In genomic region chr15:82186131-82186530, GRCm38 (mm10) we compare ENCODE assay signal across 14 mouse cellular contexts. TPM values are rescaled to one million over a fixed set of nuclear protein-coding genes. Genes with fewer than 3 reads are reported as not detected.
DNase-seq lines count a peak whose midpoint lies in the region; ATAC-seq and TF ChIP-seq lines count a peak whose summit lies in the region.
"Had no signal": no experiment of that assay in that cellular context is flagged by ENCODE, and none has a peak within 500 bp of the region (broad histone marks: within the 10 kb centered on the region; RNA-seq: fewer than 3 reads in every experiment).

No protein-coding gene starts in this region.

- no peak overlapping the region for H3K4me3 ChIP-seq in kidney, adult 2 months (ENCODE audit: insufficient read depth, low read depth, low read length)
- H3K4me3 ChIP-seq in heart, embryonic 13.5 days, result no peak overlapping the region
- no peak overlapping the region for H3K4me3 ChIP-seq in liver, embryonic 13.5 days (replicated peaks)
- H3K4me3 ChIP-seq: embryonic facial prominence, embryonic 13.5 days had no signal

- WGBS in kidney, adult 2 months, result 70% methylated on average over 14 of the region's 14 CpGs
- 14% methylated on average over 14 of the region's 14 CpGs for WGBS in heart, embryonic 13.5 days
- WGBS in liver, embryonic 13.5 days (ENCODE audit: insufficient replicate concordance), result 19% methylated on average over 14 of the region's 14 CpGs

- 0 out of 2 replicates have a peak, but pooled peaks cover 1% of the 10 kb centered on the region for H3K36me3 ChIP-seq in kidney, adult 2 months (ENCODE audit: control insufficient read depth, insufficient read depth, low read length)
- H3K36me3 ChIP-seq in heart, embryonic 13.5 days, result peaks cover 87% of the 10 kb centered on the region
- H3K36me3 ChIP-seq in liver, embryonic 13.5 days, result peaks cover 90% of the 10 kb centered on the region

- peak; percentile 62 for DNase-seq in kidney, adult 2 months
- no peak for DNase-seq in kidney, adult 8-10 months
- peak; percentile 51 for DNase-seq in MN1 (ENCODE audit: low spot score)
- DNase-seq in liver, embryonic 13.5 days, result peak; percentile 75
- no peak for DNase-seq in urinary bladder, adult 18-20 months (ENCODE audit: low spot score in 2 of 2)
- no peak for DNase-seq in adrenal gland, postnatal 36 days
- no peak for DNase-seq in adrenal gland, postnatal 10 days
- DNase-seq: cerebellum, adult 18-20 months; lung, adult 2 months; retina, postnatal 1 day had no signal

- no peak overlapping the region for H3K27ac ChIP-seq in kidney, adult 2 months (ENCODE audit: insufficient read depth, low read depth, low read length)
- peak overlapping the region; percentile 77 for H3K27ac ChIP-seq in heart, embryonic 13.5 days (replicated peaks)
- peak overlapping the region; percentile 98 for H3K27ac ChIP-seq in liver, embryonic 13.5 days
- H3K27ac ChIP-seq: embryonic facial prominence, embryonic 13.5 days had no signal

- peak overlapping the region; percentile 37; the same call in 1 of the 2 replicates for H3K9ac ChIP-seq in heart, embryonic 13.5 days
- peak overlapping the region; percentile 72 for H3K9ac ChIP-seq in liver, embryonic 13.5 days
- H3K9ac ChIP-seq: embryonic facial prominence, embryonic 13.5 days had no signal

- no peaks in the 10 kb centered on the region for H3K27me3 ChIP-seq in kidney, adult 2 months (replicated peaks; ENCODE audit: control insufficient read depth, insufficient read depth, low read length)
- peaks cover 22% of the 10 kb centered on the region; the same call in 1 of the 2 replicates for H3K27me3 ChIP-seq in heart, embryonic 13.5 days (replicated peaks)
- H3K27me3 ChIP-seq in liver, embryonic 13.5 days, result no peaks in the 10 kb centered on the region
- H3K27me3 ChIP-seq: embryonic facial prominence, embryonic 13.5 days had no signal

- peak overlapping the region; percentile 32 for H3K4me2 ChIP-seq in heart, embryonic 13.5 days
- peak overlapping the region; percentile 70 for H3K4me2 ChIP-seq in liver, embryonic 13.5 days
- H3K4me2 ChIP-seq: embryonic facial prominence, embryonic 13.5 days had no signal

- peaks cover 12% of the 10 kb centered on the region for H3K4me1 ChIP-seq in kidney, adult 2 months (ENCODE audit: control insufficient read depth, insufficient read depth, low read length)
- H3K4me1 ChIP-seq in heart, embryonic 13.5 days, result peaks cover 62% of the 10 kb centered on the region
- H3K4me1 ChIP-seq in liver, embryonic 13.5 days (replicated peaks), result peaks cover 62% of the 10 kb centered on the region
- H3K4me1 ChIP-seq: embryonic facial prominence, embryonic 13.5 days had no signal

- ATAC-seq in heart, embryonic 13.5 days (ENCODE audit: extremely low read depth, insufficient number of reproducible peaks, low FRiP score, low TSS enrichment), result peak; percentile 49; the same call in 1 of the 2 replicates
- ATAC-seq in liver, embryonic 13.5 days (ENCODE audit: low read depth), result peak; percentile 74

- TF ChIP-seq CTCF in kidney, adult 2 months (conservative IDR thresholded peaks at IDR 0.05; ENCODE audit: insufficient read depth, insufficient read length, low read depth, low read length), result no peak

- no peak for TF ChIP-seq POLR2A in kidney, adult 2 months (IDR thresholded peaks at IDR 0.05; ENCODE audit: low read depth, low read length)

- peaks cover 7% of the 10 kb centered on the region; the same call in 1 of the 2 replicates for H3K9me3 ChIP-seq in heart, embryonic 13.5 days
- H3K9me3 ChIP-seq in liver, embryonic 13.5 days (replicated peaks), result peaks cover 13% of the 10 kb centered on the region

RNA-seq across cellular contexts. Expression of gene Shisa8, which starts 26.5 kb away (rescaled TPM):
- 0.08 and 0.09 TPM in 2 replicates for polyA plus RNA-seq in kidney, adult 2 months (2012; rRNA removed)
- 0.17 and 0.21 TPM in 2 replicates for polyA plus RNA-seq in heart, embryonic 13.5 days (2015; fragmentation: Nextera tagmentation; extraction: Ambion mirVana)
- 0.08 and 0.10 TPM in 2 replicates for polyA plus RNA-seq in liver, embryonic 13.5 days (2015; fragmentation: Nextera tagmentation; extraction: Ambion mirVana)
- total RNA-seq in adrenal gland, postnatal 36 days (2021), result under 1 TPM; 0.46 to 0.73 TPM
- total RNA-seq in adrenal gland, postnatal 10 days (2021), result under 1 TPM; 0.12 to 0.45 TPM
- total RNA-seq: monocyte, adult 5-6 weeks had no signal

RNA-seq across cellular contexts. Expression of gene Tnfrsf13c, which starts 38.0 kb away (rescaled TPM):
- polyA plus RNA-seq in kidney, adult 2 months (2012; rRNA removed), result 0.24 and 3.5 TPM in 2 replicates
- 0.15 TPM in 1 of 2 replicates, not detected in the other for polyA plus RNA-seq in heart, embryonic 13.5 days (2015; fragmentation: Nextera tagmentation; extraction: Ambion mirVana)
- polyA plus RNA-seq in liver, embryonic 13.5 days (2015; fragmentation: Nextera tagmentation; extraction: Ambion mirVana), result 0.38 and 0.87 TPM in 2 replicates
- under 1 TPM in 1 of 2 experiments, not detected in 1; 0.20 TPM for total RNA-seq in adrenal gland, postnatal 36 days (2021)
- 1 to 10 TPM; 2.1 to 2.7 TPM for total RNA-seq in adrenal gland, postnatal 10 days (2021)
- polyA plus RNA-seq: stomach, embryonic 14.5 days had no signal

RNA-seq across cellular contexts. Expression of gene Srebf2, which starts 39.1 kb away (rescaled TPM):
- 102 and 118 TPM in 2 replicates for polyA plus RNA-seq in kidney, adult 2 months (2012; rRNA removed)
- polyA plus RNA-seq in heart, embryonic 13.5 days (2015; fragmentation: Nextera tagmentation; extraction: Ambion mirVana), result 89.4 and 92.6 TPM in 2 replicates
- 64.2 and 70.2 TPM in 2 replicates for polyA plus RNA-seq in liver, embryonic 13.5 days (2015; fragmentation: Nextera tagmentation; extraction: Ambion mirVana)
- total RNA-seq in adrenal gland, postnatal 36 days (2021), result 100 to 1,000 TPM in 1 of 2 experiments, 10 to 100 TPM in 1; 80.3 to 113 TPM
- total RNA-seq in adrenal gland, postnatal 10 days (2021), result 10 to 100 TPM; 44.6 to 47.5 TPM

RNA-seq across cellular contexts. Expression of gene Ccdc134, which starts 58.4 kb away (rescaled TPM):
- polyA plus RNA-seq in kidney, adult 2 months (2012; rRNA removed), result 6.9 and 7.5 TPM in 2 replicates
- 9.0 and 9.6 TPM in 2 replicates for polyA plus RNA-seq in heart, embryonic 13.5 days (2015; fragmentation: Nextera tagmentation; extraction: Ambion mirVana)
- 8.2 and 9.9 TPM in 2 replicates for polyA plus RNA-seq in liver, embryonic 13.5 days (2015; fragmentation: Nextera tagmentation; extraction: Ambion mirVana)
- 10 to 100 TPM in 1 of 2 experiments, 1 to 10 TPM in 1; 6.7 to 11.3 TPM for total RNA-seq in adrenal gland, postnatal 36 days (2021)
- 1 to 10 TPM; 8.6 to 8.7 TPM for total RNA-seq in adrenal gland, postnatal 10 days (2021)

RNA-seq across cellular contexts. Expression of gene Cenpm, which starts 58.4 kb away (rescaled TPM):
- 2.2 and 2.3 TPM in 2 replicates for polyA plus RNA-seq in kidney, adult 2 months (2012; rRNA removed)
- 61.5 and 71.1 TPM in 2 replicates for polyA plus RNA-seq in heart, embryonic 13.5 days (2015; fragmentation: Nextera tagmentation; extraction: Ambion mirVana)
- 41.7 and 45.6 TPM in 2 replicates for polyA plus RNA-seq in liver, embryonic 13.5 days (2015; fragmentation: Nextera tagmentation; extraction: Ambion mirVana)
- 1 to 10 TPM; 2.9 to 4.3 TPM for total RNA-seq in adrenal gland, postnatal 36 days (2021)
- 10 to 100 TPM; 11.7 to 12.0 TPM for total RNA-seq in adrenal gland, postnatal 10 days (2021)
- total RNA-seq: monocyte, adult 5-6 weeks had no signal

Comparison
In these comparisons a context has a peak if more than half of its experiments do, and no peak if none do; other contexts are left out.
1. DNase-seq: peak in kidney, adult 2 months (single experiment), MN1 (single experiment) and liver, embryonic 13.5 days (single experiment); none in kidney, adult 8-10 months (0 of 2), urinary bladder, adult 18-20 months (0 of 2), adrenal gland, postnatal 36 days (0 of 2) and adrenal gland, postnatal 10 days (single experiment).